Mouse (Mus musculus) CD4-positive, CD25-positive, alpha-beta regulatory T cell, adult 4 months (primary cell): ENCODE results near the gene Crcp. TPM values are rescaled to one million over a fixed set of nuclear protein-coding genes. Genes with fewer than 3 reads are reported as not detected.

Experiments
- ATAC-seq: one replicate; pipeline ENCODE4 v1.8.0; 2017
- polyA plus RNA-seq, 2 experiments: library from polyadenylated mRNA; unstranded; fragments of 100-300 nt; shearing (Covaris generic); gene quantifications; one replicate each; pipeline ENCODE4 v1.2.1; 2017

Gene Crcp
- polyA plus RNA-seq, 2 experiments from 2014 or later, result 60.0 to 75.7 TPM

DNA sequence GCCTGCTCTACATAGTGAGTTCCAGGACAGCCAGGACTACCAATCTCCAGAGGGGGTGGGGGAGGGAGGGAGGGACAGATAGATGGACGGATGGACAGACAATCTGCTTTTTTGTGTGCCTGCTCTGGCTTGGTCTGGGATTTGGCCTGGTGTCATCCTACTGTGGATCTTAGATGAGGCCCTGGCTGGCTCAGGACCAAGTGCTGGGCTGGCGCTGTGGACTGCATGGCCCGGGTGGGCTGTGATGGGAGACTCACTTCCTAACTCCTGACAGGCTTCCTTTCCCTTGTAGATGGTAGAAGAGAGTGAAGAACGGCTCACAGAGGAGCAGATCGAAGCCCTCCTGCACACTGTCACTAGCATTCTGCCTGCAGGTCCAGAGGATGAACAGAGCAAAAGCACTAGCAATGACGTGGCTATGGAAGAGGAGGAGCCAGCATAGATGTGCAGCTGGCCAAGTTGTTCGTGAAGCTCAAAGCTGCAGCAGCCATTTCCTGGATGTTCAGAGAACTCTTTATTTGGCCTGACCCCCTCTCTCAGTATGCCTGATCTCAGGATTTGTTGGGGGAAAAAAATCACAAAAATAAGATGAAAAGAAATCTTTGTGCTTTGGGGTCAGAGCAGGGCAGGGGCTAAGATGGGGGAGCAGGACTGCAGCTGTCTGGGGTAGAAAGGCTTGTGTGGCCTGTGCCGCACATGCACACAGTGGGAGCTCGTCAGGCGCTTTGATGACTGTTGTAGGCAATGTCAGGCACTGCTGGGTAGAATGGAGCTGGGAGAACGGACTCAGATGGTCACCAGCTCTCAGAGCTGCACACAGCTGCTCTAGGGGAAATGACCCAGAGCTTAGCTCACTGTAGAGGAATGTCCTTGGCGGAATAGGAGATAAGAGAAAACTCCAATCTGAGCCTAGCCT lies 30.6 kb downstream of the Crcp start:
- no peak for ATAC-seq

DNA sequence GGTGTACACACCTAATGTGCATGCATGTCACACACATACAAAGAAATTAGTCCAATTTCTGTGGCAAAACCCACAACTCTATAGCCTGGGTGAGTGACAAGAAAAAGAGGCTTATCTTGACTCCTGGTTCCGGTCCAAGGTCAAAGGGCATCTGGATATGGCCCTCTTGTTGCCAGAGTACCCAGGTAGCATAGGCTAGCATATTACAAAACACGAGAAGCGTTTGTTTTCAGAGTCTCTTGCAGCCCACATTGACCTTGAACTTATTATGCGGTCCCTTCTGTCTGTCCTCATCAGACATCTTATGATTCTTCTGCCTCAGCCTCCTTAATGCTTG lies 31.2 kb downstream of the Crcp start:
- ATAC-seq, result no peak

DNA sequence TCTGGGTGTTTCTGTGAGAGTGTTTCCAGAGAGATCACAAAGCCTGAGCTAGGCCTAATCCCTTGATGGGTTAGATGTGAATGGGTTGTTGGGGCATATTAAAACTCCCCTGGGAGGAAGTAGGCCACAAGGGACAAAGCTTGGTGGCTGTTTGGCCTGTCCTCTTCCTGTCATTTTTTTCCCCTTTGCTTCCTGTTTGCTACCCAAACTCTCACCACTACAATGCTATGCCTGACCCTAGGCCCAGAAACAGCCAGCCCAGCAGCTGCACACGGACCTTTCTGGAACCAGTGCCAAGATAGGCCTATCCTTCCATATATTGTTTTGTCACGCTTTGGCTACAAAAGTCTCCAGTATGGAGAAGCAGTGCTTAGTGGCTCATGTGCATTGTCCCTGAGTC lies 33.0 kb downstream of the Crcp start:
- no peak for ATAC-seq

DNA sequence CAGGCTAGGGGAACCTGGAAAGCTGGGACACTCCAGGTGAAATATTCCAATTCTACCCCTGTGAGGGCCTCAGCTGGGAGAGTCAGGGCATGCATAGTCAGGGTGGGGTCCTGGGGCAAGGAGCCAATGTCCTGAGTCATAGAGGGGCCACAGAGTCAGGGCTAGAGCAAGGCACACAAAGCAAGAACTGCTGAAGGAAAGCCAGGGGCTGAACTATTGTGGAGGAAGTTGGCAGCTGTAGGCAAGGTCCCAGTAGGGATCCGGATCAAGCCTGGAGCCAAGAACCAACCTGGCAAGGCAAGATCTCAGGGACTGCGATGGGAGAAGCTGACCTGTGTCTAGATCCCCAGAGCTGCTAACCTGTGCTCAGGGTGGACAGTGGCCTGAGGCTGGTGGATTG lies 34.7 kb downstream of the Crcp start:
- ATAC-seq, result no peak

DNA sequence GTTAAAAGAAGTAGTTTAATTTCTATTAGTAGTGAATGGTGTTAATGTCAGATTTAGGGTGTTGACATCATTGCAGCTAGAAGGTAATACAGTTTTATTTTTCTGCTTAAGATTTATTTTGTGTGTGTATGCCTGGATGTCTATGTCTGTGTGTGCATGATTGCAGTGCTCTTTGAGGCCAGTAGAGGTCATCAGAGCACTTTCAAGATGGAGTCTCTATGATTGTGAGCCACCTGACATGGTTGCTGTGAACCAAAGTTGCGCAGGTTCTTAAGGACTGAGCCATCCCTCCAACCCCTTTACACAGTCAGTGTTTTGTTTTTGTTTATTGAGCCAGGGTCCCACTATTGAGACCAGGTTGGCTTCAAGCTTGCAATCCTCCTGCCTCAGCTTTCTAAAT lies 36.5 kb downstream of the Crcp start:
- peak; percentile 53 for ATAC-seq

DNA sequence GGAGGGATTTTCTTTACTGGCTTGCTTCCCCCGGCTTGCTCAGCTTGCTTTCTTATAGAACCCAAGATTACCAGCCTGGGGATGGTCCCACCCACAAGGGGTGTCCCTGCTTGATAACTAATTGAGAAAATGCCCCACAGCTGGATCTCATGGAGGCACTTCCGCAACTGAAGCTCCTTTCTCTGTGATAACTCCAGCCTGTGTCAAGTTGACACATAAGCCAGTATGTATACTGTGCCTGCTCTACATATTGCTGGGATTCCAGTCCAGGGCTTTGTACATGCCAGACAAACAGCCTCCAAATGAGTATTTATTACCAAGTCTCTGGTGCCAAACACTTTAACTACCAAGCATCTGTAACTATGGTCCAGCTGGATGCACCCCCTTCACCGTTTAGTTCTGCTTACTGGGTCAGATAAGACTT lies 38.8 kb downstream of the Crcp start:
- ATAC-seq, result no peak

DNA sequence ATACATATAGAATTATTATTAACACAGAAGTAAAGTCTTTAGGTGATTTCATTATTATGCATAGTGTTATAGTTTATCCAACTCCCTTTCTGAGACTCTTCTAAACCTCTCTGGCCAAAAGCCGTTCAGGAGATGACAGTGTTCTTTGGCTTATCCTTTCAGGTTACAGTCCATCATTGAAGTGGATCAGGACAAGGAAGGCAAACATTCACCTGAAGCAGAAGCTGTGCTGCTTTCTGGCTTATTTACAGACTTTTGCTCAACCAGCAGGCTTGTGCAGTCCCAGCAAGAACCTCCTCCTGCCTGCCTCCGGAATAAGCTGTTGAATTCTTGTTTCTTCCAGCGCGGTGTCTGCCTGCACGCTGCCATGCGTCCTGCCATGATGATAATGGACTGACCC lies 43.9 kb downstream of the Crcp start, which contains the start of gene Tpst1:
TSS of gene Tpst1 (plus strand) at position 301 of the 400 bp plus-strand sequence.
- ATAC-seq, result no peak

DNA sequence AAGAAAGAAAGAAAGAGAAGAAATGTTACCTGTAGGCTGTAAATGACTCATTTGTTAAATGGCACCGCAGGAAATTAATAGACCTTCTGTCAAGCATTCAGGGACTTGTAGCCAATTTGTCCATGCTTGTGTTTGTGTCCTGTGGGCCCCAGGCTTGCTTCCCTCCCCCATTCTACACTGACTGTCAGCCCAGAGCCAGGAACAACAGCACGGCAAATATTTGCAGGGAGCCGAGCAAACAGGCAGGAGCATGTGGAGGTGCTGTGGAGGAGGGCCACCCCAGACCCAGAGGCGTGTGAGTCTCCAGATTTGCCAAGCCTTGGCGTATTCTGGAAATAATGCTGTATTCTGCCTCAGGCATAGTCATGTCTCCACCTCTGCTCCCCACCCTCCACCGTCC lies 45.4 kb downstream of the Crcp start:
- no peak for ATAC-seq

DNA sequence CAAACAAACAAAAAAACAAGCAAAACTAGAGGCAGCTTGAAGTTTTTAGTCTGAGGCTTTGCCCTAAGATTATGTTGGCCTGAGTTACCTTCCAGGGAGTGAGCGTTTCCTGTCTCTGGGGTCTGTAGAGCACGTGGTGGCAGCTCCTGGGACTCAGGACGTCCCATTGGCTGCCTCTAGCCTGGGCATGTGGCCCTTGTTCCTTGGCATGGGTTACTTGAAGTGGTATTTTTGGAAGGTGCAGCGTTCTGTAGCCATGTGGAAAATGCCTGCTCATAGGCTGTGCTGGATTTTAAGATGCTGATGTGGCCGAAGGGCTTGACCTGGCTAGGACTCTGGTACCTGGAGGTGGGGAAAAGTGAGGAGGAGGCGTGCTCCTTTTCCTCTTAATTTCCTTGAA lies 47.3 kb downstream of the Crcp start:
- ATAC-seq, result no peak

DNA sequence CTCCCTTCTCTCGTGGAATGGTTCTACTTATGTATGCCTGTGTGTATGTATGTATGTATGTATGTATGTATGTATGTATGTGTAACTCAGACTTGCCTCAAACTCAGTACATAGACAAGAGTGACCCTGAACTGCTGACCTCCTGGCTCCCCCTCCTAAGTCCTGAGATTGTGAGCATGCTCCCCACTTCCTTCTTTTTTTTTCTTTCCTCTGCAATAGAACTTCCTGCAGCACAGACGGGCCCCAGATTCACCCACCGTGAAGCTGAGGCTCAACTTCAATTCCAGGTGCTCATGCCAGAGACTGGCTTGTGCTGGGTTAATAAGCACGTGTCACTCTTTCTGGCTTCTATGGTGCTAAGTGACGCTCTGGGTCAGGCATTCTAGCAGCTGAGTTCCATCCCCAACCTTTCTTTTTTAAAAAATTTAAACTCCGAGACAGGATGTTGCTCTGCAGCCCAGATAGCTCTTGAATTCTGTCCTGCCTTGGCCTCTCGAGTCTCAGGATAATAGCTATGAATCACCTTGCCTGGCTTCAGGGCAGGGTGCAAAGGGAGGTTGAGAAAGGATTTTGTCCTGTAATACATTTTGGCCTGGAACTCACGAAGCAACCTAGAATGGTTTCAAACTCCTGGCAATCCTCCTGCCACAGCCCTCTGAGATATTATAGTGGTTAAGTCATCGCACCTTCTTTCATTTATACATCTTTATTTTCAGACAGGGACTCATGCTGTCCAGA lies 49.2 kb downstream of the Crcp start:
- ATAC-seq, result no peak

DNA sequence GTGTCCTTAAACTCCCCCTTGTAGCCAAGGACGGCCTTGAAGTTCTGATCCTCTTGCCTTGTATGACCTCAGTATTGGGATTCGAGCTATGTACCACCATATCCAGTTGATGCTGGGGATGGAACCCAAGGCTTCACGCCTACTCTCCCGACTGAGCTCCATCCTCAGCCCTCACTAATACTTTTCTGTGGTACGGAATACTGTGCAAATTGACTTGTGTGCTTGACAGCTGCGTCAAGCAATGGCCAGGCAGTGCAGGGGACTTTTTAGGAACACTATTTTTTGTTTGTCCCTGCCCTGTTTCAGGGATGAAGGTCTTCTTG lies 49.7 kb downstream of the Crcp start:
- peak; percentile 21 for ATAC-seq

DNA sequence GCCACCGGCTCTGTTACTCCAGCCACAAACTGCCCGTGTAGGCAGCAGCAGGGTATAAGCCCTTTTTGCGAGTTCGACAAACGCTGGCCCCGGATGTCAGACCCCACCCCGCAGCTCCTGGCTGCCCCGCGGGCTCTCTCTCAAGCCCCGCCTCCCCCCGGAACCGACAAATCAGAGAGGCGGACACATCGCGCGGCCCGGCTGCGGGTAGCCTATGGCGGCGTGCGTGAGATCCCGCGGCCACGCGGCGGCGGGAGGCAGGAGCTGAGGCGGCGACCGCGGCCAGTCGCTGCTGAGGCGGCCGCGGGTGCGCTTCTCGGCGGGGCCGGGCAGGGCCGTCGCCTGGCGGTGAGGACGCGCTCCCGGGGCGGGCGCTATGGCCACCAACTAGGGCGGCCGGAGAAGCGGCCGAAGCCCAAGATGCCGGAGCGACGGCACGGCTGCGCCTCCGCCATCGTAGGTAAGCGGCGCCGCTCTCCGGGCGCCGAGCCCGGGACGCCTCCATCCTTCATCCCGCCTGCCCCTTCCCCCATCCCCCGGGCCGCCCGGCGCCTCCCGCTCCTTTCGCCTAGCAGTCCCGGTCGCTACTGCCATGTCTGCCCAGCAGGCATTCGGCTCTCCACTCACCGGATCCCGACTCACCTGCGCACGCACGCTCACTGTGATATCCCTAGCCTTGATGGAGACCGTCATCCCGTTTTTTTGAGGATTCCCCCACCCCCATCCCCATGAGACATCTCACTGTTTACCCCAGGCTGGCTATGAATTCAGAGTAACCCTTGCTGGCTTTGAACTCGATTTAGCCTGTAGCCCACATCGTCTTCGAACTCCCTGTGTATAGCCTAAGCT lies 50.3 kb downstream of the Crcp start:
- ATAC-seq, result peak; percentile 96

DNA sequence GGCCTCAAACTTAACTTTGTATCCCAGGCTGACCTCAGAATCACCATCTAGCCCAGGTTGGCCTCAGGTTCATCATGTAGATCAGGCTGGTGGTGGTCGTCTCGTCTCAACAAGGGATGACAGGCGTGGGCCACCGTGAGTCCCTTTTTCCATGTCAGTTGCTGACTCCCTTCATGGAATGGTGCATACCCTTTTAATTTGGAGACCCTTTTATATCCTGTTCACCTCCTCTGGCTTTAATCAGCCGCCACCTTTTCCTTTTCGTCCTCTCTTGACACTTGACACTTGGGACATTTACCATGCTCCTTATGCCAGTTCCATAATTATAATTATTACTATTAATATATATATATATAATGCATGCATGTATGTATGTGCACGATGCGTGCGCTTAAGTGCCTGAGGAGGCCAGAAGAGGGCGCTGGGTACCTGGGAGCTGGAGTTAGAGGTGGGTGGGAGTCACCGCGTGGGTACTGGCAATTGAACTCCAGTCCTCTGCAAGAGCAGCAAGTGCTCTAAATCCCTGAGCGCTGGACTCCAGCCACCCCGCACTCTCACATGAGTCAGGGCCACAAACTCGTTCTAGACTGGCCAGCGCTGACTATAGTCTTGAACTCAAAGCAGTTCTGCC lies 51.1 kb downstream of the Crcp start:
- ATAC-seq, result no peak

DNA sequence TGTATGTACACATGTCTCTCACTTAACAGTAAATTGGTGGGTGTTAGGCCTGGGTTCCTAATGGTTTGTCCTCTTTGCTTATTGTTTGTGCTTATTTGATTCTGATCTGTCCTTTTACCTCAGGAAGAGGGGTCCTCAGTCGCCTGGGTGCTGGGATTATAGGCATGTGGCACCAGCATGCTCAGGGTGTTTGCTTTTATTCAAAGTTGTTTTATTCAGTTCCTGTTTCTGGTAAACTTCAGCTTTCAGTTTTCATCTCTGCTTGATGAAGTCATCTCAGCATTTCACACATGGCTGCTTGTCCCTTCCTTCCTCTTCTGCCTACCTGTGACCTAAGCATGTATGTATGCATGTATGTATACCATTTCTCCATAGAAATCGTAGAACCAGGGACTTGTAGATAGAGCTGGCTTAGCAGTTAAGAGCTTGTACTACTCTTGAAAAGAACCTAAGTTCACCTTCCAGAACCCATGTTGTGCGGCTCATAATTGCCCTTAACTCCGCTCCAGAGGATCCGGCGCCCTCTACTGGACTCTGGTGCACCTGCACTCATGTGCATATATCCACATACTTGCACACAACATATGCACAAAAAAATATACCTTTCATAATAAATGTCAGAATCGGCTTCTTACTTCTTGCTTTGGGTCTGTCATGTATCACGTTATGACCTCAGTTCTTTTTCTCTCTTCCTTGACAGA lies 52.2 kb downstream of the Crcp start:
- no peak for ATAC-seq

DNA sequence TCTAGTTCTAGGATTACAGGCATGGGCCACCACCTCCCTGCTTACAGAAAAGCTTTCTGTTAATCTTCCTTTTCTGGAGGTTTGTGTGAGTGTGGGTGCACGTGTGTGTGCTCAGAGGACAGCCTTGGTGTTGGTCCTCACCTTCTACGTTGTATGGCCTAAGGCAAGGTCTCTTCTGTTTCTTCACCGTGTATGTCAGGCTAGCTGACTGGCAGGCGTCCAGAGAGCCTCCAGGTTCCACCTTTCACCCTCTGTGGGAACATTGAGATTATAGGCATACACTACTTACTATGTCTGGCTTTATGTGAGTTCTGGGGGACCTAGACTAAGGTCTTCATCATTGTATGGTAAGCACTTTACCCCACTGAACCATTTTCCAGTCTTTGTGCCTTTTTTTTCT lies 53.3 kb downstream of the Crcp start:
- ATAC-seq, result no peak

DNA sequence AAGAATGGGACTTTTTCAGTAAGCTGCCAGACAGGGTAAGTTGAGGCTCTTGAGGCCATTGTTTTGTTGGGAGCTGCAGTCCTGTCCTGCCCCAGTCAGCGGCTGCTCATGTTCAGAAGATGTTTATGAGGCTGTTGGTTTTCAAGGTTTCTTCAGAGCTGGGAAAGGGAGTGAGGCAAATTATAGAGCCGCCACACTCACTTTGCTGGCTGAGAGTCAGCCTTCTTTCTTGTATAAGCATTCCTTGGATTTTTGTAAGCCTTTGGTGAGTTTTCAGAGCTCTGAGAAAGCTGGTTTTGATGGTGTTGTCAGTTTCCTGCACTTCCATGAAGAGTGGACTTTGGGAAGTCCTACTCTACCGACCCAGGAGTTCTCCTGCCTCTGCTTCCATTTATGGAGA lies 55.2 kb downstream of the Crcp start:
- ATAC-seq, result no peak

DNA sequence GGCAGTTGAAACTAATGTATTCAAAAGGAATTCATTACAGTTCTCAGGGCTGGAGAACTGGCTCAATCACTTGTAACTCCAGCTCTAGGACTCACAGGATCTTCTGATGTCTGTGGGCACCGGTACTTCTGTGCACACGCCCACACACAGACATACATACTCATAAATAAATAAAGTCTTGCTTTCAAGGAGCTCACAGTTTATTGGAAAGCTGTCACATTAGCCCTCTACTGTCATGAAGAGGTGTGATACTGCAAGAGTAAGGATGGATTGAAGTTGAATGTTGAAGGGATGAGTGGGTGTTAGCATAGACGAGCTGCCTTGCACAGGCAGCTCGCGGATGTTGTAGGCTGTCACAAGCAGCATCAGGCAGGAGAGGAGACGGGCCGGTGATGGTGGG lies 58.9 kb downstream of the Crcp start:
- no peak for ATAC-seq

DNA sequence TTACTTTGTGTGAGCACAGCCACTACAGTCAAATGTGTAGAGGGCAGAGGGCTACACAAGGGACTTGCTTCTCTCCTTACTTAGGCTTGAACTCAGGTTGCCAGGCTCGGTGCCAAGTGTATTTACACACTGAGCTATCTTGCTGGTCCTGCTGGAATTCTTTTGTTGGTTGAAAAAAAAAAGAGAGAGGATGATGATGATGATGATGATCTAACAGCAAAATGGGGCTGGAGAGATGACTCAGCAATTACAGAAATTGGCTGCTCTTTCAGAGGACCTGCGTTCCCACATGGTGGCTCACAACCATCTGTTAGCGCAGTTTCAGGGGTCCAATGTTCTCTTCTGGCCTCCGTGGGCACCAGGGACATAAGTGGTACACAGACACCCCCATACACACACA lies 59.5 kb downstream of the Crcp start:
- ATAC-seq, result no peak

DNA sequence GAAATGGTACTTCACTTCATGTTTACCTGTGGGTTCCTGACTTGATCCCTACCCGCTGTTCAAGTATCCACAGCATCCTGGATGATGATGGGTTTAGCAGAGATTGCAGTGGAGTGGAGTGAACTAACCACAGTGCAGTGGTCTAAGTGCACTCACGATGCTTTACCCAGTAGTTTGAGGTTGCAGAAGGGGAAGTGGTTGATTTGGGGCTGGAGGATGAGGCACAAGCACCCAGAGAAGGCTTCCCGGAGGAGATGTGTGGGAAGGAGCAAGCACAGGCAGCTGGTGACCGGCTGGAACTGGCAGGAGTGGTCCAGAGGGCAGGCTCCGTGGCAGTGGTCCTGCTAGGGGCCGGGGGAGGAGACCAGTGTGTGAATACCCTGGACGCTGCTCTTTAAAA lies 60.1 kb downstream of the Crcp start:
- no peak for ATAC-seq

DNA sequence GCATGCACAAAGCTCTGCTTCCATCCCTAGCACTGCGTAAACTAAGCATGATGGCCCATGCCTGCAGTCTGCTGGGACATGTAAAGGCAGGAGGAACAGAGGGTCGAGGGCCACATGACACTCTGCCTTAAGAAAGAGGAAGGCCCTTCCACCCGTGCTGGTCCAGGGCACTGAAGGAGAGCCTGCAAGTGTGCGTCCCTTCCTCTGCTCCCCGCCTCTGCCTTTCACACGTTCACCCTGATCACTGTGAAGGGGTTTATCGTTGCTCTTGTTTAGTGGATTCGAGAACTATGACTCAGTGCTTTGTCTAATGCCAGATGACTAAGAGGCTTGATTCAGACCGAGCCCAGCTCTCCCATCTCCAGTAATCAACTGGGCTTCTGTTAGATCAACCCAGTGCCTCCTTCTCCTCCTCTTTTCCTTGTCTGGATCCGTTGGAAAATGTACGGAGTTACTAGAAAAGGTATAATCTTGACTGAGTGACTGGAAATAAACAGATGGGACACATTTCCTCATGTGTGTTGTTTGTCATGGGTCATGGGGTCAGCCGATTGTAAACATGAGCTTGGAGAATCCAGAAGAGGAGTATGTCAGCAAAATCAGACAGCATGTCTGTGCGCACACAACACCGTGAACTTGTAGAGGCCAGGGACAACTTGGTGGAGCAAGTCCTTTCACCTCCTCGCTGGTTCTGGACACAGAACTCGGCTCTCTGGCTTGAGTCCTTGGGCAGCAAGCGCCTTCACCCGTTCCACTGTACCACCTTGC lies 60.7 kb downstream of the Crcp start:
- ATAC-seq, result no peak

DNA sequence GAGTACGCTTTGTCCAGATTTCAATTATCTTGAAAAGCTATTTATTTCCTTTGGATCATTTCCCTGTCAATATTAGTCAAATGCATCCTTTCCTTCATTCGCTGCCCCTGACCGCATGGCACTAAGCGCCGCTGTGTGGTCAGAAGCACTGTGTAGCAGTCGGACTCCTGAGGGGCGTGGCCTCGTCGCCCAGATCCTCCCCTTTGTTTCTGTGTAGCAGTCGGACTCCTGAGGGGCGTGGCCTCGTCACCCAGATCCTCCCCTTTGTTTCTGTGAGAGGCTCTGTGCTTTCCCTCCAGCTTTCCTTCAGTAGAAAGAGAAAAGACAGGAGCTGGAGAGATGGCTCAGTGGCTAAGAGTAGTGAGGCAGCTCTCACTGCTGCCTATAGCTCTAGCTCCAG lies 67.7 kb downstream of the Crcp start:
- no peak for ATAC-seq
